Mouse (Mus musculus) kidney, adult 8-10 months (tissue): ENCODE measurements around the gene Pdzk1.

ENCODE experiments used
- DNase-seq, 2 experiments: peaks; one replicate each; pipeline ENCODE4 v3.0.0; 2022

Gene Pdzk1

DNA sequence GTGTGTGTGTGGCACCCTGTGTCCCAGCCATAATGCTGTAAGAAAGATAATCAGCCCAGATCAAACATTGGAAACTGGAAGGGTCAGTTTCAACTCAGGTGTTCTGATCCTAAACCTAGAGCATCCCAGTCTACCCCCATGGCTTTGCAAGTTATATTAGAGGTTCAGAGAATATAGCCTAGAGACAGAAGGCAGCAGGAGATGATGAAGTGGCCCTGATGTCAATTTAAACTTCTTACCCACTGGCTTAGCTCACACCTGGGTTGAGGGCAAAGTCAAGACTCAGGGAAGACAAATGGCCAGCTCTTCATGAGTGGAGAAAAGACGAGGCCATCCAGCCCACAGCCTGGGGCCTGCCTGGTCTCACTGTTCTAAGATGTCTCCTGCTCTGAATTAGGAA lies at the start of gene Pdzk1, which contains the start of gene Cd160:
TSS of gene Pdzk1 (plus strand) at position 301 of the 400 bp plus-strand sequence.
TSS of gene Cd160 (minus strand) at position 368 of the 400 bp plus-strand sequence.
- DNase-seq, result peak in 1 of 2 experiments; percentile 14

DNA sequence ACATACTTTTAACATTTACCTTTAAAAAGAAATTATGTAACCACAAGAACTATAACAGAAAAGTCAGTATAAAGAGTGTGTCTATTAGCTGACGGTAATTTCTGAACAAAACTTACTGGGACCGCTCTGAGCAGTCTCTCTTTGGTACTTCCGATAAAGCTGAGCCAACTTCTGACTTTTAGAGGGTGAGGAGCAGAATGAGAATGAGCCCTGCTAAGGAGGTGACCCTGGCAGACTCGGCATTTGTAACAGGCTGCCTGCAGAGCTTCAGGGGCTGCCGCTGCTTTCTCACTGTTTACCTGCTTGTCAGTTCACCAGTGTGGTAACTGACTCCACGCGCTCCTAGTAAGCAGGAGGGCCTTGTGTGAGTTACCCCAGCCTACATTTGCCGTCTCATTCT lies 46.8 kb upstream of the Pdzk1 start:
- DNase-seq, result no peak

DNA sequence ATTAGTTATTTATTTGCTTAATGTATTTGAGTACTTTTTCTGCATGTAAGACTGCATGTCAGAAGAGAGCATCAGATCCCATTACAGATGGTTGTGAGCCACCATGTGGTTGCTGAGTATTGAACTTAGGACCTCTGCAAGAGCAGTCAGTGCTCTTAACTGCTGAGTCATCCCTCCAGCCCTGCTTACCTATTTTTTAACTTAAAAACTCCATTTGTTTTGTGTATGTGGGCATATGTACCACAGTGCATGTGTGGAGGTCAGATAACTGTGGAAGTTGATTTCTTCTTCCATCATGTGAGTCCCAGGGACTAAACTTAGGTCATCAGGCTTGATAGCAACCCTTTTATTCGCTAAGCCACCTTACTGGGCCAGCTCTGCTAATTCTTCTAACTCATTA lies 41.3 kb upstream of the Pdzk1 start:
- DNase-seq, result no peak

DNA sequence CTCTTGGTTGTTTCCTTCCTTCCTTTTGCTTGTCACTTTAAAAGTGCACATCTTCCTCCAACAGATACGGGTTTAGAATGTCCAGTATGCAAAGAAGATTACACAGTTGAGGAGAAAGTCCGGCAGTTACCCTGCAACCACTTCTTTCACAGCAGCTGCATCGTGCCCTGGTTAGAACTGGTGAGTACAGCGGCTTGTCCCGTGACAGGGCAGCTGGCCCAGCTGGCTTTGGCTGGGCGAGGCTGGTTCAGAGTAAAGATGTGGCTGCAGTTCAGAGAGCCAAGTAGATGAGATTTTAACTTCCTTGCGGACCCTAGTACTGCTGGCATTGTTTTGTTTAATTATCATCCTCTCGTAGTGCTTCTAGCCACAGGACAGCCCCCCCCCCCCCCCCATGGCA lies 40.6 kb upstream of the Pdzk1 start:
- DNase-seq, result peak; percentile 49 to 71

DNA sequence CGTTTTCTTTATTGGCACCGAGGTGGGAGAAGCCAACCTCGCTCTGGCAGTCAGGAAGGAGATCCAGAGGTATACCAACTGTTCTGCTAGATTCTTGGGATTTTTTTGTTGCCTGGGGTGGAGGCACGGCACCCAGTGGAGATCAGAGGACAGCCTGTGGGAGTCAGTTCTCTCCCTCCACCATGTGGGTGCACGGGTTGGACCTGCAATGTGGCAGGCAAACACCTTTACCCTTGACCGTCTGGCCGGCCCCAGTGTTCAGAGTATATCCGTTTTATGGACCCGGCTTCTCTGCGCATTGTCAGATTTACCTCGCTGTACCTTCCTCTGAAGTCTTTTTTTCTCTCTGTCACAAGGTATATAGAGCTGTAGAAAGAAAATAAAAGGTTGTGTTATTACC lies 28.8 kb upstream of the Pdzk1 start:
- DNase-seq, result no peak

DNA sequence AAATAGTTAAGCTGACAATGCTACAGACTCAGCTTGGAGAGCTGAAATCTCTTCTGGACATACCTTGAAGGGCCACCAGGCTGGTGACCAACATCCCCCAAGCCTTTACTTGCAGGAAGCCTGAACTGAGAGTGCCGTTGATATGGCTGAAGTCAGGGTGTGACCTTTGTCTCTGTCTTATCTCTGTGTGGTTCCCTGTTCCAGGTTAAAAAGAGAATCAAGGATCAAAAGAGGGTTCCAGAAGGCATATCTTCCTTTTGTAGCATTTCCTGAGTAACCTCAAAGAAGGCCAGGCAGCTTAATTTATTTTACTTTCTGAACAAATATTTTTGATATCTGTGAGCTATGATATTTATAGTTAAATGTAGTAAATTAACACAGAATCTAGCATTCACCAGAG lies 26.9 kb upstream of the Pdzk1 start:
- no peak for DNase-seq

DNA sequence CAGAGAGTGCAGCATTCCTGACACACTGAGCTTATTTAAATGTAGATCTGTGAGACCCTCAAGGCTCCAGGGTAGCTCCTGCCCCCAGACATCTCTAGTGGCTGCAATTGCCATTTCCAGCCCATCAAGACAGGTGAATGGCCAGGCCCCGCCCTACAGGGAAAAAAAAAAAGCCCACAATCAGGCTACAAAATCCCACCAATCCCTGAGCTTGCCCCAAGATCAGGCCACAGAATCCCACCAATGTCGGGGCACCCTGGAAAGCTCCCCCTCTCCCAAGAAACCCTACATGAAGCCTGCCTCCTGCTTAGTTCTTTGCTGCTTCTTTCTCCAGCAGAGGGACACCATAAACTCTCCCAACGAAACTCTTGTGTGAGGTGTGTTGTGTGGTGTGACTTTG lies 20.9 kb upstream of the Pdzk1 start:
- DNase-seq, result no peak

DNA sequence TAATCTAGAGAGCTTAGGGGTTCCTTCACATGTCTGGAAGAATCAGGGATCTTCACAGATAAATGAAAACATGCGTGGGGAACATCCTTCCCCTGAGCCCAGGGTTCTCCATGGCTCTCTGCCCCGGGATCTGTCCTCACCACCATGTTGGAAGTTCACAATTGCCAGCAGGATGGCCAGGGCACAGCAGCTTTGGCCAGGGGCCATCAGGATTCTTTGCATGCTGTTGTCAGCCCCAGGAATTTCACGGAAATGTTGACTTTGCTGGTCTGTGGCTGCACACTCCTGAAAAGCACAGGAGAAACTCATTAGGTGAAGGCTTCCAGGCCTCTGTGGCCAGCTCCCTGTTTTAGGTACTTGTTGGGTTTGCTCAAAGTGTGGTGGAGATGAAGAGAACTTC lies 20.4 kb upstream of the Pdzk1 start:
- DNase-seq, result no peak

DNA sequence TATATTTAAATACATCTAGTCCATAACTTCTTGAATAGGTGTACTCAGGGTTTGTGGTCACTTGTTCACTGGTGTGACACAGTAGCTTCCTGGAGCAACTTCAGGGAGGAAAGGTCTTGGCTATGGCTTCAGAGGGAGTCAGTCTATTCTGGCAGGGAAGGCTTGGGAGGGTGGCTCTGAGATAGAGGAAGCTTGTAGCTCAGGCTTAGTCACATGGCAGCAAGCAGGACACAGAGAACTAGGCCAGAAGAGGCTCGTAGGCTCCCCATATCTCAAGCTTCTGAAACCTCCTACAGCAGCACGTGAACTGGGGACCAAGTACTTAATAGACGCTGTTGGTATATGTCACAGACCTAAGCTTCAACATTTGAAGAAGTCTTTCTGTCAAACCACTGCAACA lies 17.9 kb upstream of the Pdzk1 start:
- DNase-seq, result no peak

DNA sequence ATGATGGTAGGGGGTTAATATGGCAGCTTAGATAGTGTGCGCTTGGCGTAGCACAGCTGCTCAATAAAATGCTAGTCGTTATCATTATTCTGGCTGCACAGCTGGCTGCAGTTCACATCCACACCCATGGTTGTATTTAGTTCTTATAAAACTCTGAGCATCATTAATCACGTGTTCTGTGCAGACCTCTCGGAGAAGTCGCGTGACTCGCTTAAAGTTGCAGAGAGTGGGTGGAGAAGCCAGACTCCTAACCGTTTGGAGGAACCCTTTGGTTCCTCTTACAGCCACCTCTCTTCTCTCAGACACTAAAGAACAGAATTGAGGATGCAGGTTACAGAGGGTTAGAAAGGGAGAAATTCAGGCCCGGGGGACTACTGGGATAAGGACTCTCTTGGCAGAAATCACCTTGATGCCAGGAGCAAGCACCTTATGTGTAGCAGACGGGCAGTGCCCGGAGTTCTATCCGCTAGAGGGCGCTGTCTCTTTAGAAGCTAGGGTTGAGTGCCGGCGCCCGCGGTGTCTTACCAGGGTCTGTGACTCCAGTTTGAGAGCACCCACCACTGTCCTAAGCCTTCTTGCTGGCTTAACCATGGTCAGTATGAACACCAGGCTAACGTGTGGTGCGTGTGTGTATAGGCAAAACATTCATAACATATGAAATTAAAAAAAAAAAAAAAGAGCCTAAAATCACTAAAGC lies 16.5 kb upstream of the Pdzk1 start:
- DNase-seq, result peak; percentile 78 to 92

DNA sequence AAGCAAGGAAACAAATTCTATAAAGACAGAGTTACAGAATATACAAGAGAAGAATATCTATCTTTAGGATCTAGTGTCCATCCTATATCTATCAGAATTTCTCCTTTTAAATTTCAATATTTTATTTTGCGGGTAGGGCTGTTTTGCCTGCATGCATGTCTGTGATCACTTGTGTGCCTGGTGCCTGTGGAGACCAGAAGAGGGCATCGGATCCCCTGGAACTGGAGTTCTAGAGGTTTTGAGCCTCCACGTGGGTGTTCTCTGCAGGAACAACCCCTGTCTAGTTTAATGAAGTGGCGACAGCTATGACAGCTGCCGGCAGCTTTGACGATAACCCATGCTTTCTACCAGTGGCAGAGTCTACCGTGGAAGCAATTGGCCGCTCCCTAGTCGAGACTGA lies 16.0 kb upstream of the Pdzk1 start:
- peak in 1 of 2 experiments; percentile 67 for DNase-seq

DNA sequence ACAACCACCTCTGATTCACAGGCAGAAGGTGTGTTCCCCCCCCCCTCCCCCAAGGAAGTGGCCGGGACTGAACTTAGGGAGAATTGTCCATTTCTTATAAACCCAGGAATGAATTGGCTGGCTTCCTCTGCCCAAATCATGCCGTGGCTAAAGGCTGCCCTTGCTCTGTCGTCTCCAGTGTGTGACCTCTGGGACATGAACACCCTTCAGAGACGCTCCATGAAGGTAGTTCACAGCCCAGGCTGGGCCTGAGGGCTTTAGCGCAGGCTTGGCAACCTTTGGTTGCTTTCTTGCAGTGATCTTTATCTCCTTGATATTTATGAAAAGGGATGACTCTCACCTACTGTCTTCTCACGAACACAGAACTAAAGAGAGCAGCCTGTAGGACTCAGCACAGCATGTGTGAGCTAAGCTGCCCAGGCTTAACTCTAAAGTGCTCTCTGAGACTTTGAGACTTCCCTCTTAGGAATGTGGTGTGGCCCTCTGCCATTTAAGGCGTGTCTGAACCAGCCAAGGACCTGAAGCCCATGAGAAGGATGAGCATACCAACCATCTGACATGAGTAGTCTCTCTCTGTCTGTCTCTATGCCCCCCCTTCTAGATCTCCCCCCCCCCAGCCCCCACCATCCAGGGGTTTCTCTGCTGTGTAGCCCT lies 15.4 kb upstream of the Pdzk1 start:
- peak; percentile 77 to 86 for DNase-seq

DNA sequence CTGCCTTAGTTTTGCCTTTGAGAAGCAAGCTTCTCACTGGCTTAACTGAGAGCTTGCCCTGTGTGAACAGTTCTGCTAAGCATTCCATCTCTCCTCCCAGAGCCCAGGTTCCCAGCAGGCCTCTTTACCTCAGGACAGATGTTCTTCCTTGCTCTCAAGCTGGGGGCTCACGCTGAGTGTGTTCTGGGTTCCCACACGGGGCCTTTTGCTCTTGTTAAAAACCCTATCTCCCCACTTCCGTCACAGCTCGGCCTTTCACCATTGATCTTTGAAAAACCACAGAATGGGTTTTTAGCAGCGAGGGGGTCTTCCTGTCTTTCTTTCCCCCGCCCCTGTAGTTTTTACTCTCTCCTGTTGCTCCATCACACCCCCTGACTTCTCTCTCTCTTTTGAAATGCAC lies 14.7 kb upstream of the Pdzk1 start:
- DNase-seq, result no peak

DNA sequence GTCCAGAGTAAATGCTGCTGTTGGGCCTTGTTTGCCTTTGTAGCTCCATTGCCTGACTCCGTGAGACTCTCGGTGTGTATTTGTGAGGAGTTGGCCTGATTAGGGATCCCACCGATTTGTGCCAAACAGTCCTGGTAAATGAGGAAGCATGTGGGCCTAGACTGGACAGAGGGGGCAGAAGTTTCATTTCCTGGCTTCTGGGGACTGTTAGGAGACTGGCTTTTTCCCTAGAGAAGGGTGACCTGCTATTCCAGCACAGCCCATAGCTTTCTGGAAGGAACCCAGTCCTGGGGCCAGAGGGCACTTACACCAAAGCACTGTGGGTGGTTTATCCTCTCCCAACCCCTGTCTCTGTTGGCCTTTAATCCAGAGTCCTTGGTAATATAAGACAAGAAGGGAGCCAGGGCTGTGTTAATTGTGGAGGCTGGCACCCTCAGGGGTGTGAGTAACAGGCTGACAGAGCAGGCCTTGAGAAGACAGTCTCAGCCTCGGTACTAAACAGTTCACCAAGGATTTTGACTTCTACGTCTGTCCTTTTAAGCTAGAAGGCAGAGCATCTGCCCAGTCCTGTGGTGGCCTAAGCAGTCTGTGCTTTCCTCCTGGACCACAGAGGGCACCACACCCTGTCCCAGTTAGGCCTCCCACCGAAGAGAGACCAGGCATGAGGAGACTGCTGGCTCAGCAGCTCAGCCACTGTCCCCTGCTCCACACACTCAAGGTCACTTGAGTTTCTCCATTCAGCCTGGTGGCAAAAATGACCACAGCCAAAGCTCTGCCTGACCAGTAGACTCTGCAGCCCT lies 8.8 kb upstream of the Pdzk1 start:
- peak; percentile 83 to 90 for DNase-seq

DNA sequence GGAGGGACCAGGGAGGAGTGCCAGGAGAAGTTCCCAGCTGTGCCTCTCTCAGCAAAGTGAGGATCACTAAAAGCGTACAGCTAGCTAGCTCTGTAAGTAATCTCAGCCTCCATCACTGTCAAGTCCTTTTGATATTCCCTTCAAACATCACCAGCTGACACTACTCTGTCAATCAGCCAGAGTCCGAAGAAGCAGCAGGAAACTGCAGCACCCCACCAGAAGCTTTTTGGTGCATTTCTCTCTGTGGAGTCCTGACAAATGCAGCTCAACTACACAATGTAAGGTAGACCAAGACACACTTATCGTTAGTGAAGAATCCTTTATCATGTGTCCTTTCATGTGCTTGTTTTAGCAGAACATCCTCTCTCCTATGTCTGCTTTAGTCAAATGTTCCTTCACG lies 7.5 kb upstream of the Pdzk1 start:
- DNase-seq, result no peak

DNA sequence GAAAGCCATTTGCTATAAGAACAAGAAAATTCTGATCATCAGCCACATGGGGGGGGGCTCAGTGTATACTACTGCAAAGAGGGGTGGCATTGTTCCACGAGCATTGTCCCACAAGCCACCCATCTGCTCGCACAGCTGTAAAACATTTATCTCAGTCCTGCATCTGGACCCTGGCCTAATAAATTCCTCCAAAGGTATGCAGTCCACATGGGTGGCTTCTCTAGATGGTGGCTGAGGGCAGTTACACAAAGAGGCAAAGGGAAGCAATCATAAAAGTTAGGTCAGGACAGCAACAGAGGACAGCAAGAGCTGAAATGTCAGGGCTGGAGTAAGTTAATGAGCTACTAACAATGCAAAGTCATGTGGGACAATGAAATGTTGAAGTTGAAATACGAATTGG lies 5.4 kb upstream of the Pdzk1 start:
- peak in 1 of 2 experiments; percentile 78 for DNase-seq

DNA sequence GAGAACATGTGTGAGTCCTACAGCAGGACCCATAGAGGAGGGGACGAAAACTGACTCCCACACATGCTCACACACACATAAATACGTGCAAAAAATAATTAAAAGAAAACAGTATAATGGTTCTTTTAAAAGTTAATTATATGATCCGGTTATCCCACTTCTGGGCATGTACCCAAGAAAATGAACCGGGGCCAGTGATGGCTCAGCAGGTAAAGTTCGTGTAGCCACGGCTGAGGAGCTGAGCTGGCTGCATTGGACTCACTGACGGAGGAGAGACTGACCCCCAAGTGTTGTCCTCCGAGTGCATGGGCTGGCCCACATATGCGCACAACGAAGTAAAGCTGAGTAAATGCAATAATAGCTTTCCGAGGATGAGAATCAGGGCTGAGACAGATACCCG lies 4.5 kb upstream of the Pdzk1 start:
- peak; percentile 77 to 82 for DNase-seq

DNA sequence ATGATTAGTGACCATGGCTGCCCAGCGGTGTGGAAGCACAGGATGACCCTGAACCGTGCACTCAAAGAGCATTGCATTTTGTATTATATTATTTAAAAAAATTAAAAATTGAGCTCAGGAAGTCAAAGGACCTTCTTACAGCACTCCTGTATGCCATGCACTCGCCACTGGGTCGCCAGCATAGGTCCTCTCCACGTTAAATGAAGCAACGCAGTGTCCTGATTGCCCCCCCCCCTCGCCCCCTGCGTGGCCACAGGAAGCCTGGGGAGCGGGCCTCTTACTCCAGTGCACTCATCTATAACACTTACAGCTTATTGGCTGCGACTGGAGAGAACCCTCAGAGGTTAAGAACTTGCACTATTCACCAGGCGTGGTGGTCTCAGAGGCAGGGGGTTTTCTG lies 3.8 kb upstream of the Pdzk1 start:
- DNase-seq, result no peak

DNA sequence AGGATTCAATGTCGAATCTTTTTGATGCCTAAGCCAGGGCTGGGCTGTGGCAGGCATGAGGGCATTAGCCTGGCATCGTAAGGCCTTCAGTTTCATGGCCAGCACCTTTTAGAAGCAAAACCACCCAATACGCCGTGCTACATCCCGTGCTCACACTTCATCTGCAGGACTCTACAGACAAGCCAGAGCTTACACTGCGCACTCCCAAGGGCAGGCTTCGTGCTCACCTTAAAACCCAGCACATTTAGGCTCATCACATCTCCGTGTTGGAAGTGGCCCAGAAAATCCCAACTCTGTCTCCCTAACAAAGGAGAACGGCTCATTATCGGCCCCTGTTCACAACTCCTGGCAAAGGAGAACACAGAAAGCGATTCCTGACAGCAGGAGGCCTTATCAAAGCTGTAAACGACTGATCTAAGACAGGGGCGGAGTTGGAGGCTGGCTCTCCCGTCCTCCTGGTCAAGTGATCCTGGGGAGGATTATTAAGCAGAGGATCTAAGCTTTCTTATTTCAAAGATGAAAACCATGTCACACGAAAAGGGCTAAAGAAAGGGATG lies 698 bp upstream of the Pdzk1 start:
- DNase-seq, result peak in 1 of 2 experiments; percentile 28

DNA sequence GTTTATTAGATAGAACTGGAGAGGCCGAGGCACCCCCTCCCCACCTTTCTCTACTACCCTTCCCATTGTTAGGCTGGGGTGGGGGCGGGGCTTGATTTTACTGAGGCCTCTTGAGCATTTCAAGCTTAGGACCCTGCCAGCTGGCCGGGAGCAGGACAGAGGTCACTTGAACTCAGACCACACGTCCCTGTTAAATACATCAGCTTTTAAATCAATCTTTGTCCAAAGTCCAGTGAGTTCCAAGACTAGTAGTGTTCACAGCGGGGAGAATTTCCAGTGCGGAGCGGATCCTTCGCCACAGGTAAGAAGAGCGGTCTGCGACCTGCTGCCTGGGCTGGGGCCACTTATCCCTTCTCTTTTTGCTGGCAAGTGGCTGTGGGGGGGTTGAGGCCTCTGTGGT lies 772 bp downstream of the Pdzk1 start:
- DNase-seq, result peak; percentile 87

DNA sequence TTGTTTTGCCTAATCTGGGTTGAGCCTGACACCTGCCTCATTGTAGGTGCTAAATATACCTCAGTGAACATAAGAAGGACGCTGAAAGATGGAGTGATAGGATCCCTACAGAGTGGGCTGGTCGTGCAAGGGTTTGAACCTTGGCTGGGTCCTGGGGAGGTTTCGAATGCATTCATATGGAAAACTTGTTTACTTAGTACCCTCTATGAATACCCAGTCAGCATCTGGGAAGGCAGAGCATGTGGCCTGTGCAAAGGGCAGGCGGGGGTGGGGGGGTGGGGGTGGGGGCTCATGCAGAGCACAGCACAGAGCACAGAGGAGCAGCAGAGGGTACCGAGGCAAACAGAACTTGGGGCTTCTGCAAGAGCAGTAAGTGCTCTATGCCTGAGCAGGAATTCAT lies 3.8 kb downstream of the Pdzk1 start:
- peak; percentile 69 to 73 for DNase-seq

DNA sequence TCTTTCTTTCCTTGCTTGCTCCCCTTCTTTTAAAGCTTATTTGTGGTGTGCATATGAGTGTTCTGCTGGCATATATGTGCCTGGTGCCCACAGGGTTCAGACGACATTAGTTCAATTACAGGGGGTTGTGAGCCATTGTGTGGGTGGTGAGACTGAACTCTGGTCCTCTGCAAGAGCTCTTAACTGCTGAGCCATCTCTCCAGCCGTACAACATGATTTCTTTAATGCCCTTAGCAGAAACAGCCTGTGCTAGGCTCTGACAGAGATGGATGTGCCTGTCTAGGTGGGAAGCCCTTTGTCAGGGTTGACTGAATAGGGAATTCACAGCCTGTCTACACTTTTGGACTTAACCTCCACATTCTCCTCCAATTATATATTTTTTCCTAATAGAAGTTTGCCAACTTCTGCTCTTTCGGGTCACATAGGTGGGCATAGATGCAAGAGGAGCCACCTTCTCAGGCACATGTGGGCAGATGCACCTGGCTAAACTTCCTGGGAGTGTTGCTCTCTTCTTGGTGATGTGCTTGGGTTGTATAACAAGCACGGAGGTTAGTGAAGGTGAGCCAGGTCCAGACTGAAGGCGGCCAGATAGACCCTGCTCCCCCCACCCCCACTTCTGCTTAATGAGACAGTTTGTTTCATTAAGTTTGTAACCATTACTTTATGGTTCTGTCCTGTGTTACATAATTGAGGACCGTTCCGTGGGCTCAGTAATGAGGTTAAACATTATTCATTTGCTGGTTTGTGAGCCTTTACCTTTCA lies 5.7 kb downstream of the Pdzk1 start:
- peak; percentile 69 to 80 for DNase-seq

DNA sequence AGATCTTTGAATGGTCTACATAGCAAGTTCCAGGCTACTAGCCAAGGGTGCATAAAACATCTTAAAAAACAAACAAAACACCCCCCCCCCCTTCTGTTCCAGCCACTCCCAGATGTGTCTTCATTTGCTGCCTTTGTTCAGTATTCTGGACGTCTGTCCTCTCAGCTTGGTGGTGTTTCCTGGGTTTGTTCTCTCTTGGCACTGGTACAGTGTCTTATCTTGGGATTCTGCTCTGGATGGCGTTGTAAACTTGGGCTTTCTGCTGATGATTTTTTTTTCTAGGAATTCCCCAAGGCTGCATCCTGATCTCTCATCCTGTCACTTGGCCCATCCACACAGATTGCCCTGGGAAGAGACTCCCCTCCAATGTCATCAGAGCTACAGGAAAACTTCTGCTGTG lies 7.3 kb downstream of the Pdzk1 start:
- DNase-seq, result no peak
